Mouse (Mus musculus) cerebellum, postnatal 14 days (tissue): ENCODE results near the gene Pfkl.
"Not testable (repeated sequence)": the region's sequence is repeated elsewhere in the genome, so short reads cannot be mapped to it uniquely, and the experiment has no call there.

Experiments used
- DNase-seq, 2 experiments: peaks; one replicate each; pipeline ENCODE4 v3.0.0; 2021; ENCODE audit warnings: mixed read lengths in 2 of 2

The Pfkl gene

DNA sequence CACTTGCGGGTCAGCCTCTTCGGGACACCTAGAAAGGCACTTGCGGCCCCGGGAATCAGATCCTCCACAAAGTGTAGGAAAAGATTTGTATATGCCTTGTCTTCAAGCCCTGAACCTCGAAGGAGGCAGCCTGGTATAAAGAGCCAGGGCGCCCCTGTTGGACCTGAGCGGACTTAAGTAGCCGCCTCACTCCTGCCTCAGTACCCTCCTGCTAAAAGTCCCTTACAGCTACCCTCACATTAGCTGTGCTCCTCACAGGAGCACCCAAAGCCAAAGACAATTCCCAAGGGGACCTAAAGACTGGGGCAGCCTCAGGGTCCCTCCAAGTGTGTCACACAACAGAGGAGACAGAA is 39.9 kb downstream of the Pfkl start:
- no peak for DNase-seq

DNA sequence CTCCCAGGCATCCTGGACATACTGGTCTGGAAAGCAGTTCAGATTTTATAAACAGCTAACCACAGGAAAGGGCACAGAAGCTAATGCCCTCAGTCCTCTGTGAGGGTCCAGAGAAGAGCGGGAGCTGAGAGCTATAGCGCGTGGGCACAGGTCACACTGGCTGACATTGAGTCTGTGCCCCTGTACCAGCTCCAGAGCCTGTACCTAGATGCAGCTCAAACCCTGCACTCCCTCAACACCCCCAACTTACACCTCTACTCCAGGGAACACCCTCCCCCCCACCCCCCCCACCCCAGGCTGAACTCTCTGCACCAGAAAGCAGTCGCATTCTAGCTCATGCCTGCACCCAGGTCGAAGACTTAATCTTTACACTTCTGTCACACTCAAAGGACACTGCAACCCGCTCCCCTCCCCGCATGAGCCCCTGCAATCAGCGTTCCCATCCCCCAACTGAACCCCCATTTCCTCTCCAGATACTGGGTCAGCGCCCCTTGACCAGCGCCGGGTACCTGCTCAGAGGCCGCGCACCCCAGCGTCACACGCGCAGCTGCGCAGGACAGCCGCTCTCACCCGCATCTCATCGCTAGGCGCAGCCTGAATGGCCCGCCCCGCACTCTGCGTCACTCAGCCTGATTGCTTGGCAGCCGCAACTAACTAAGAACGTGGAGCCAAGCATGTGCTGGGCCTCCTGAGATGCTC is 40.5 kb downstream of the Pfkl start:
- DNase-seq = peak; percentile 79 to 80

DNA sequence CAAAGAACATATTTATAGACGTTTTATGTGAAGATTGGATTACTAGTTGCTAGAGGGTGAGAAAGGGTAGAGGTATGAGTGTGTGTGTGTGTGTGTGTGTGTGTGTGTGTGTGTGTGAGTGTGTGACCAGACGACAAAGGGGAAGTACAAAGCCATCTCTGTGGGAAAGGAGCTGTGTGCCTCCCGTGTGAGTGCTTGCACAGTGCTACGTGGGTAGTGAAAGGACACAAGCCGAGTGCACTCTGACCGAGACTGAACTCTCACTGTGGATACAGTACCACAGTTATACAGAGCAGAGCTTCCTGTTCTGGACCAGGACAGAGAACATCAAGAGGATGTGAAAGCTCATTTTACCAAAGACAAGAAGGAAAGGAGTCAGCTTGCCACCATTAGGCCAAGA is 45.9 kb downstream of the Pfkl start:
- DNase-seq = no peak

DNA sequence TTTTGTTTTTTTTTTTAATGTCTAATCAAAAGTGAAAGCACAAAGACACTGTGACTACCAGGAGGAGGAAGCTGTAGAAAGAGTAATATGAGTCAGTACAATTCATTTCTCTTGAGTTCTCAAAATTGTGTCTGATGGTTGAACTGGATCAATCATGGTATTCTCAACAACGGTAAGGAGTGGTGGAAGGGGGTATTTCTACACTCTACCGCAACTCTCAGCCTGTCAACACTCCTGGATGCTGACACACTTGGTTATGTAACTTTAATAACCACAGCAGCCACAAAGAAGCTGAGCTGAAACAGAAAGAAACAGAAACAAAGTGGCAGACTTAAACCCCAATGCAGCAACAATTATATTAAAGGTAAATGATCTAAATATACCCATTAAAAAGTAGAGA is 47.2 kb downstream of the Pfkl start:
- no peak for DNase-seq

DNA sequence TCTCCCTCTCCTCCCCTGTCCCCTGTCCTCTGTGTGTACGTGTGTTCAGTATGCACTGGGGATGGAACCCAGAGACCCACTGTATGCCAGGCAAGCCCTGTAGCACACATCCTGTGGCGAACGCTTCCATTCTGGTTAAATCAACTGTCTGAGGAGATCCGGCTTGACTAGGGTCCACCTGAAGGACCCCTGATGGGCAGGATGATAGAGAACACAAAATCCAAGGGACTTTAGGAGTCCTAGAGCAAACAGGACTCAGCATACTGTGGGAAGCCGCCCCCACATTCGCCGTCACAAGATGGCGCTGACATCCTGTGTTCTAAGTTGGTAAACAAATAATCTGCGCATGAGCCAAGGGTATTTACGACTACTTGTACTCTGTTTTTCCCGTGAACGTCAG is 59.4 kb downstream of the Pfkl start:
- DNase-seq = not testable (repeated sequence)

DNA sequence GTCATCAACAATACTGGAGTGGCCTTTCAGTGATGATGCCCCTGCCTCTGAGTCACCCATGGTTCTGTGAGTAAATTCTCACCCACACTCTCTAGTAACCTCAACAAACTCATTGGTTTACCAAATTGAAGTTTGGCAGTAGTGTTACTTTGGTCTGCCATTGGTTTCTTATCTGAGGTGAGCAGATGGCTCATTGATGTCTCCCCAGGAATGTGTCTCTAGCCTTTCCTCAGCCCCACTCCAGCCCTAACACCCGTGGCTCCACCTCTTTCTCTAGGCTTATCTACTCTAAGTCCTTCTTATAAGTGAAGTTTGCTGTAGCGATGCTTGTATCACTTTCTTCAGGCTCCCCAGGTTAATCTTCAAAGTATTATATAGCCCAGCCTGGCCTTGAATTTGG is 70.2 kb downstream of the Pfkl start:
- no peak for DNase-seq
